Mouse (Mus musculus): ENCODE data around the gene Nfatc3. TPM values are rescaled to one million over a fixed set of nuclear protein-coding genes. Genes with fewer than 3 reads are reported as not detected.
A peak's percentile ranks its signal among the peaks of the same experiment; 100 is the strongest.

The Nfatc3 gene
- polyA plus RNA-seq, 2 experiments = 2.6 to 10.2 TPM

- ATAC-seq (ENCODE audit: insufficient read depth) (no peak), DNase-seq (ENCODE audit: low read depth in 3 of 3, low spot score in 3 of 3) (no peak)
- H3K9ac ChIP-seq (replicated peaks) = no peak overlapping the region
- peaks cover 32% of the 10 kb centered on the region for H3K36me3 ChIP-seq (replicated peaks; ENCODE audit: control insufficient read depth, insufficient read depth, low read depth)
- H3K4me1 ChIP-seq (replicated peaks; ENCODE audit: control insufficient read depth in 2 of 2, insufficient read depth in 2 of 2, low read length in 1 of 2) = no peaks in the 10 kb centered on the region
- 76% methylated on average over 2 of the region's 2 CpGs for WGBS (ENCODE audit: insufficient replicate concordance)
- H3K27ac ChIP-seq = no peak overlapping the region
- no peaks in the 10 kb centered on the region for H3K9me3 ChIP-seq (ENCODE audit: control insufficient read depth, low read length)
- TF ChIP-seq EP300 (IDR thresholded peaks at IDR 0.05; ENCODE audit: low read depth) (no peak), CTCF (IDR thresholded peaks at IDR 0.05; ENCODE audit: low read depth) (no peak)
- H3K4me3 ChIP-seq (ENCODE audit: insufficient read depth in 1 of 2, low read depth in 2 of 2, low read length in 2 of 2) = no peak overlapping the region
- no peaks in the 10 kb centered on the region for H3K27me3 ChIP-seq (ENCODE audit: control insufficient read depth, insufficient read depth, low read length)
- H3K4me2 ChIP-seq (ENCODE audit: low read depth) = no peak overlapping the region
These were observed 53.4 kb downstream of the Nfatc3 start for GRCm38 (mm10) chr8:106112041-106112440.

- H3K27me3 ChIP-seq (ENCODE audit: control insufficient read depth, insufficient read depth, low read length) = no peaks in the 10 kb centered on the region
- 69% methylated on average over 1 of the region's 1 CpGs for WGBS (ENCODE audit: insufficient replicate concordance)
- DNase-seq (ENCODE audit: low read depth in 3 of 3, low spot score in 3 of 3) = no peak
- ATAC-seq (ENCODE audit: insufficient read depth) = no peak
- no peak overlapping the region for H3K27ac ChIP-seq
- H3K36me3 ChIP-seq (replicated peaks; ENCODE audit: control insufficient read depth, insufficient read depth, low read depth) = peaks cover 30% of the 10 kb centered on the region
- H3K4me1 ChIP-seq (replicated peaks; ENCODE audit: control insufficient read depth in 2 of 2, insufficient read depth in 2 of 2, low read length in 1 of 2) = no peaks in the 10 kb centered on the region
- no peak overlapping the region for H3K4me3 ChIP-seq (ENCODE audit: insufficient read depth in 1 of 2, low read depth in 2 of 2, low read length in 2 of 2)
- H3K4me2 ChIP-seq (ENCODE audit: low read depth) = no peak overlapping the region
- no peaks in the 10 kb centered on the region for H3K9me3 ChIP-seq (ENCODE audit: control insufficient read depth, low read length)
- no peak for TF ChIP-seq EP300 (IDR thresholded peaks at IDR 0.05; ENCODE audit: low read depth)
- TF ChIP-seq CTCF (IDR thresholded peaks at IDR 0.05; ENCODE audit: low read depth) = no peak
- H3K9ac ChIP-seq (replicated peaks) = no peak overlapping the region
These were observed 53.9 kb downstream of the Nfatc3 start for GRCm38 (mm10) chr8:106112514-106112913.

- Histone ChIP-seq H3K27me3 (ENCODE audit: control insufficient read depth, insufficient read depth, low read length) (no peaks in the 10 kb centered on the region), H3K9ac (replicated peaks) (no peak overlapping the region), H3K4me1 (replicated peaks; ENCODE audit: control insufficient read depth in 2 of 2, insufficient read depth in 2 of 2, low read length in 1 of 2) (no peaks in the 10 kb centered on the region), H3K9me3 (ENCODE audit: control insufficient read depth, low read length) (no peaks in the 10 kb centered on the region), H3K36me3 (replicated peaks; ENCODE audit: control insufficient read depth, insufficient read depth, low read depth) (peaks cover 14% of the 10 kb centered on the region), H3K4me3 (ENCODE audit: insufficient read depth in 1 of 2, low read depth in 2 of 2, low read length in 2 of 2) (no peak overlapping the region), H3K4me2 (ENCODE audit: low read depth) (no peak overlapping the region), H3K27ac (no peak overlapping the region)
- DNase-seq (ENCODE audit: low read depth in 3 of 3, low spot score in 3 of 3) = no peak
- TF ChIP-seq CTCF (IDR thresholded peaks at IDR 0.05; ENCODE audit: low read depth) (peak; percentile 79), EP300 (IDR thresholded peaks at IDR 0.05; ENCODE audit: low read depth) (no peak)
- 86% methylated on average over 3 of the region's 3 CpGs for WGBS (ENCODE audit: insufficient replicate concordance)
- no peak; the same call in 1 of the 2 replicates for ATAC-seq (ENCODE audit: insufficient read depth)
These were observed 57.3 kb downstream of the Nfatc3 start for GRCm38 (mm10) chr8:106115897-106116296.

GRCm38 (mm10) chr8:106123443-106123842 lies 64.8 kb downstream of the Nfatc3 start:
- Histone ChIP-seq H3K4me3 (ENCODE audit: insufficient read depth in 1 of 2, low read depth in 2 of 2, low read length in 2 of 2) (no peak overlapping the region), H3K9ac (replicated peaks) (no peak overlapping the region), H3K9me3 (ENCODE audit: control insufficient read depth, low read length) (no peaks in the 10 kb centered on the region), H3K27me3 (ENCODE audit: control insufficient read depth, insufficient read depth, low read length) (no peaks in the 10 kb centered on the region), H3K4me2 (ENCODE audit: low read depth) (no peak overlapping the region), H3K27ac (no peak overlapping the region), H3K36me3 (replicated peaks; ENCODE audit: control insufficient read depth, insufficient read depth, low read depth) (peaks cover 16% of the 10 kb centered on the region), H3K4me1 (replicated peaks; ENCODE audit: control insufficient read depth in 2 of 2, insufficient read depth in 2 of 2, low read length in 1 of 2) (no peaks in the 10 kb centered on the region)
- no peak for TF ChIP-seq EP300 (IDR thresholded peaks at IDR 0.05; ENCODE audit: low read depth)
- TF ChIP-seq CTCF (IDR thresholded peaks at IDR 0.05; ENCODE audit: low read depth) = peak; percentile 14; the same call in 1 of the 2 replicates
- DNase-seq (ENCODE audit: low read depth in 3 of 3, low spot score in 3 of 3) = no peak
- ATAC-seq (ENCODE audit: insufficient read depth) = no peak
- WGBS (ENCODE audit: insufficient replicate concordance) = 69% methylated on average over 3 of the region's 3 CpGs

GRCm38 (mm10) chr8:106126055-106126454 lies 67.4 kb downstream of the Nfatc3 start:
- Histone ChIP-seq H3K27me3 (ENCODE audit: control insufficient read depth, insufficient read depth, low read length) (no peaks in the 10 kb centered on the region), H3K9me3 (ENCODE audit: control insufficient read depth, low read length) (no peaks in the 10 kb centered on the region), H3K4me1 (replicated peaks; ENCODE audit: control insufficient read depth in 2 of 2, insufficient read depth in 2 of 2, low read length in 1 of 2) (no peaks in the 10 kb centered on the region), H3K4me3 (ENCODE audit: insufficient read depth in 1 of 2, low read depth in 2 of 2, low read length in 2 of 2) (no peak overlapping the region), H3K9ac (replicated peaks) (no peak overlapping the region), H3K4me2 (ENCODE audit: low read depth) (no peak overlapping the region), H3K36me3 (replicated peaks; ENCODE audit: control insufficient read depth, insufficient read depth, low read depth) (peaks cover 28% of the 10 kb centered on the region; the same call in 1 of the 2 replicates), H3K27ac (no peak overlapping the region)
- DNase-seq (ENCODE audit: low read depth in 3 of 3, low spot score in 3 of 3) (no peak), ATAC-seq (ENCODE audit: insufficient read depth) (no peak)
- 84% methylated on average over 1 of the region's 1 CpGs for WGBS (ENCODE audit: insufficient replicate concordance)
- no peak for TF ChIP-seq CTCF (IDR thresholded peaks at IDR 0.05; ENCODE audit: low read depth)
- TF ChIP-seq EP300 (IDR thresholded peaks at IDR 0.05; ENCODE audit: low read depth) = no peak

Measured in liver, embryonic 14.5 days (tissue).